Mouse (Mus musculus) liver, embryonic 14.5 days (tissue): Measurements from ENCODE around the gene Crebl2.

ENCODE experiments used
- CTCF ChIP-seq: IDR thresholded peaks from 2 replicates; pipeline ENCODE4 v1.5.1; 2016; ENCODE audit warnings: antibody characterized with exemption, low read depth, control low read depth
- EP300 ChIP-seq: IDR thresholded peaks from 2 replicates; pipeline ENCODE4 v1.6.1; 2016; ENCODE audit warnings: antibody characterized with exemption, low read depth

DNA sequence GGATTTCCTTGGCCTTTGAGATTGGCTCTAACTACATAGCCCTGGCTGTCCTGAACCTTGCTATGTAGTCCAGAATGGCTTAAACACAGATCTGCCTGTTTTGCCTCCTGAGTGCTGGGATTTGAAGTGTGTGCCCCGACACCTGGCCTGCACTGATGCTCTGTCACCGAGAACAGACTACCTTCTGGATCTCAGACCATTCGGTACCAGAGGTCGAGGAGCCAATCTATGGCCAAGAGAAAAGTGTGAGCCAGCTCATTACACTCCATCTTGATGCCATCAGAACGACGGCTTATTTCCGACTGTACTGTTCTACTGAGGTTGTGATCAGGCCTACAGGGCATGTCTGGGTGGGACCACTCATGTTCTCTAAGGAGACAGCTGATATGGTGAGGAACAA is 36.2 kb downstream of the Crebl2 start:
- no peak for TF ChIP-seq CTCF
- TF ChIP-seq EP300: no peak
